ENCODE assay signal across 1 mouse cellular context in genomic region chr11:96978401-96979246, GRCm38 (mm10).
A peak's percentile ranks its signal among the peaks of the same experiment; 100 is the strongest.
TF ChIP-seq lines count a peak whose summit lies in the region.

No protein-coding gene starts in this region.

TF ChIP-seq in MEL, 35 proteins besides CTCF, POLR2A, EP300 and RAD21 (continued from another document):
- TF ChIP-seq KAT2A (conservative IDR thresholded peaks at IDR 0.05; ENCODE audit: low read depth, low read length) (no peak), NELFE (IDR thresholded peaks at IDR 0.05; ENCODE audit: low read depth, low read length) (peak; percentile 29), E2F4 (IDR thresholded peaks at IDR 0.05; ENCODE audit: borderline replicate concordance, low read depth, low read length) (no peak), MYC (IDR thresholded peaks at IDR 0.05; ENCODE audit: low read depth, low read length) (no peak), TCF12 (IDR thresholded peaks at IDR 0.05; ENCODE audit: low read depth, low read length) (peak; percentile 67; the same call in 1 of the 2 replicates), RCOR1 (IDR thresholded peaks at IDR 0.05; ENCODE audit: low read depth, low read length) (peak; percentile 89), GABPA (IDR thresholded peaks at IDR 0.05; ENCODE audit: low read depth, low read length) (no peak), MAX (IDR thresholded peaks at IDR 0.05; ENCODE audit: low read length) (peak; percentile 49; the same call in 1 of the 2 replicates), SMC3 (IDR thresholded peaks at IDR 0.05; ENCODE audit: low read depth, low read length) (peak; percentile 26), UBTF (IDR thresholded peaks at IDR 0.05; ENCODE audit: borderline replicate concordance, insufficient read depth, low read depth, low read length) (no peak), JUND (IDR thresholded peaks at IDR 0.05; ENCODE audit: low read depth, low read length) (no peak), TBP (IDR thresholded peaks at IDR 0.05; ENCODE audit: low read depth, low read length) (no peak), CHD2 (IDR thresholded peaks at IDR 0.05; ENCODE audit: low read length) (no peak), BHLHE40 (IDR thresholded peaks at IDR 0.05; ENCODE audit: borderline replicate concordance, low read depth, low read length) (no peak), TAL1 (IDR thresholded peaks at IDR 0.05; ENCODE audit: low read length) (peak; percentile 49; the same call in 1 of the 2 replicates), ZMIZ1 (IDR thresholded peaks at IDR 0.05; ENCODE audit: low read depth, low read length) (no peak), CHD1 (IDR thresholded peaks at IDR 0.05; ENCODE audit: low read depth, low read length) (no peak), ZC3H11A (IDR thresholded peaks at IDR 0.05; ENCODE audit: low read depth, low read length) (no peak), MXI1 (IDR thresholded peaks at IDR 0.05; ENCODE audit: low read depth, low read length) (peak; percentile 46; the same call in 1 of the 2 replicates), POLR2AphosphoS2 (IDR thresholded peaks at IDR 0.05; ENCODE audit: low read length) (peak; percentile 9; the same call in 1 of the 2 replicates), ZNF384 (IDR thresholded peaks at IDR 0.05; ENCODE audit: low read depth, low read length) (no peak), NRF1 (IDR thresholded peaks at IDR 0.05; ENCODE audit: insufficient read depth, low read depth, low read length, poor library complexity, severe bottlenecking) (no peak), USF2 (IDR thresholded peaks at IDR 0.05; ENCODE audit: borderline replicate concordance in 1 of 2, insufficient read depth in 1 of 2, low read depth in 1 of 2, low read length in 2 of 2) (no peak), USF1 (IDR thresholded peaks at IDR 0.05; ENCODE audit: low read depth, low read length) (no peak), ELF1 (IDR thresholded peaks at IDR 0.05; ENCODE audit: low read depth, low read length) (0 out of 2 replicates have a peak, but pooled peaks have one; percentile 30), MAFK (IDR thresholded peaks at IDR 0.05; ENCODE audit: borderline replicate concordance, low read depth, low read length) (no peak), MAZ (IDR thresholded peaks at IDR 0.05; ENCODE audit: low read depth, low read length) (no peak), MYB (IDR thresholded peaks at IDR 0.05; ENCODE audit: low read depth, low read length) (no peak), SIN3A (IDR thresholded peaks at IDR 0.05; ENCODE audit: low read length) (peak; percentile 60), HCFC1 (IDR thresholded peaks at IDR 0.05; ENCODE audit: low read depth, low read length) (no peak), MEF2A (IDR thresholded peaks at IDR 0.05; ENCODE audit: extremely low read depth, insufficient replicate concordance, low read depth, low read length, poor library complexity, severe bottlenecking) (no peak), ZKSCAN1 (IDR thresholded peaks at IDR 0.05; ENCODE audit: low read depth, low read length) (no peak), ETS1 (IDR thresholded peaks at IDR 0.05; ENCODE audit: low read depth, low read length) (peak; percentile 52; the same call in 1 of the 2 replicates)
